Mouse (Mus musculus): ENCODE results near the gene Kansl1l. TPM values are rescaled to one million over a fixed set of nuclear protein-coding genes. Genes with fewer than 3 reads are reported as not detected.
A peak's percentile ranks its signal among the peaks of the same experiment; 100 is the strongest.

The Kansl1l gene
- total RNA-seq, 4 experiments from 2014 or later = 14.5 to 21.5 (median 18.3) TPM

DNA sequence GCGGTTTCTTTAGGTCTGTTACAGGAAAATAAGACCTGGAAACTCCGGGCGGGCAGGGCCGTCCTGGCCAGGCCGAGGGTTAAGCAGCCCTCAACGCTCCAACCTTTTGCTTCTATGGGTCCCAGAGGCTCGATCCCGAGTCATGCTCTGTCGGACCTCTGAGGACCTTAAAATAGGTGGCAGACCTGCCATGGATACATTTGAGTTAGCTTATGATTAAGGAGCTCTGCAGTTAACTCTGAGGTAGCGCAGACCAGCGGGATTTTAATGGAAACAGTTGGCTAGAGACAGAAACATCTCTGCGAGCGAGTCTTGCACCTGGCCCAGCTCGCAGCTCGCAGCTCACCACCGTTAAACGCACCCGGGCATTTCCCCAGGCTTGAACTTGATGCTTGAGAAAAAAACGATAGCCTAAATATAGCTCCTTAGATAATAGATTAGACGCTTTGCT is 528 bp upstream of the Kansl1l start:
- no peak for DNase-seq (ENCODE audit: low spot score in 2 of 2)

- DNase-seq (ENCODE audit: low spot score in 2 of 2) = peak; percentile 81 to 98
Measured at GRCm38 (mm10) chr1:66816837-66817452, 417 bp downstream of the Kansl1l start.

- peak; percentile 70 for DNase-seq (ENCODE audit: low spot score in 2 of 2)
Measured at GRCm38 (mm10) chr1:66815941-66816777, 1.2 kb downstream of the Kansl1l start.

GRCm38 (mm10) chr1:66814756-66815155 is 2.6 kb downstream of the Kansl1l start:
- DNase-seq (ENCODE audit: low spot score in 2 of 2) = no peak

DNA sequence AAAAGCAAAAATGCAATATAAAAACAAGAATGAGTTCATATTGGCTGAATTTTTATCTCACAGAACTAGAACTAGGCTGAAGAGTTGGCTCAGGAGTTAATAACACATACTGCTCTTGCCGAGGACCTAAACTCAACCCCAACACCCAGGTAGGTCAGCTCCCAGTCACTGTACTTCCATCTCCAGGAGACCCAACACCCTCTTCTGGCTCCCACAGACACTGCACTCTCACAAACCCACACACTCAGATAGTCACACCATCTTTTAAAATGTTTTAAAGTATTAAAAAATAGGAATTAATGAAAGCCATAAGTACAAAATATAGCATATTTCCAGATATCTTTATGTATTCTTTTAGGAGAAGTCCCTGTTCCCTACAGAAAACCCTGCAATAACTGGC is 4.2 kb downstream of the Kansl1l start:
- DNase-seq (ENCODE audit: low spot score in 2 of 2) = no peak

GRCm38 (mm10) chr1:66806821-66807220 is 10.5 kb downstream of the Kansl1l start:
- DNase-seq (ENCODE audit: low spot score in 2 of 2) = no peak

- no peak for DNase-seq (ENCODE audit: low spot score in 2 of 2)
Measured at GRCm38 (mm10) chr1:66805408-66805807, 12.0 kb downstream of the Kansl1l start.

DNA sequence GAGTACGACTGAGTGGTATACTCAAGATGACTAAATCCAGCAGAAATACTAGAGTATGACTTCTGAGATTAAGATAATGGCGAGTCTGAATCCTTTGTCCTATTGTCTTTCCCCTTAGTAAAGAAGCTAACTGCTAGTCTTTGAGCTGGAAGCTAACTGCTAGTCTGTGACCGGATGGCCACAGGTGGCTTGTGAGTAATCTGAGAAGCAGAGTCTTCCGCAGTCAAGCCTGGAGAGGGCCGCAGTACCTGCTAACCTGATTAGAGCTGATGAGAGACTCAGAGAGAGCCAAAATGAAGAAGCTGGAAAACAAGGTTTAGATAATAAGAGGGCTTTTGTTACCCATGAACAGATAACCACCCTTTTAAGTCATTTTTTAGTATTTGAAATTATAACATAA is 12.7 kb downstream of the Kansl1l start:
- DNase-seq (ENCODE audit: low spot score in 2 of 2) = no peak

DNA sequence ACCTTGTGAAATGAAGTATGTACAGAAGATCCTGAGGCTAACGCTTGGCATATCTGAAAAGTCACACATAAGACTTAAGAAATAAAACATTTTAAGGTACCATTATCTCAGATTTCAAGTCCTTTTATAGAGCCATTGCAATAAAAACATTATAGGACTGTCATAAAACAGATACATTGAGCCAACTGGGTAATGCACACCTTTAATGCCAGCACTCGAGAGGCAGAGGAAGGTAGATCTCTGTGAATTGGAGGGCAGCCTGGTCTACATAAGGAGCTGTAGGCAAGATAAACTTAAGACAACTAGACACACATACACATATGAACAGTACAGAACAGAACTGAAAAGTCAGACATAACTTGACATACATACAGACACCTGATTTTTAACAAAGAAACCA is 19.4 kb downstream of the Kansl1l start:
- no peak for DNase-seq (ENCODE audit: low spot score in 2 of 2)

GRCm38 (mm10) chr1:66792838-66793466 is 24.4 kb downstream of the Kansl1l start:
- DNase-seq (ENCODE audit: low spot score in 2 of 2) = no peak

- DNase-seq (ENCODE audit: low spot score in 2 of 2) = no peak
Measured at GRCm38 (mm10) chr1:66782296-66782695, 35.1 kb downstream of the Kansl1l start.

GRCm38 (mm10) chr1:66781027-66781426 is 36.3 kb downstream of the Kansl1l start:
- no peak for DNase-seq (ENCODE audit: low spot score in 2 of 2)

- no peak for DNase-seq (ENCODE audit: low spot score in 2 of 2)
Measured at GRCm38 (mm10) chr1:66778798-66779197, 38.6 kb downstream of the Kansl1l start.

- DNase-seq (ENCODE audit: low spot score in 2 of 2) = no peak
Measured at GRCm38 (mm10) chr1:66777878-66778277, 39.5 kb downstream of the Kansl1l start.

GRCm38 (mm10) chr1:66768764-66769163 is 48.6 kb downstream of the Kansl1l start:
- no peak for DNase-seq (ENCODE audit: low spot score in 2 of 2)

DNA sequence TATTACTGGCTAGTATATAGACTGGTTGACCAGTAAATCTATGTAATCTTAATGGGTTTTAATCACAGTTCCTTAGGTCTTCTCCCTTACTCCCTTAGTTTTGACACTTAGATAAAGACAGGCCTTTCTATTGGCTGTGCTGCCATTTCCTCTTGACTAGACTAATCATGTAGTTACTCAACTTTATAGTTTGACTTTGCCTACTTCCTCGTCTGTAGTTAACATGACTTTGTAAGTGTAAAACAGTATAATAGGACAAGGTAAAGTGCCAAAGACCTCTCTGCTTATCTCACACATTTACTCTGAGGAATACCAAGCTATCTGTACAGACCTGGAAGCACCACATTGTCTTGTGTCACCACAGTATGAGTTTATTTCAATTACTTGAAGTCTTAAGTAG is 86.8 kb downstream of the Kansl1l start:
- DNase-seq (ENCODE audit: low spot score in 2 of 2) = no peak

DNA sequence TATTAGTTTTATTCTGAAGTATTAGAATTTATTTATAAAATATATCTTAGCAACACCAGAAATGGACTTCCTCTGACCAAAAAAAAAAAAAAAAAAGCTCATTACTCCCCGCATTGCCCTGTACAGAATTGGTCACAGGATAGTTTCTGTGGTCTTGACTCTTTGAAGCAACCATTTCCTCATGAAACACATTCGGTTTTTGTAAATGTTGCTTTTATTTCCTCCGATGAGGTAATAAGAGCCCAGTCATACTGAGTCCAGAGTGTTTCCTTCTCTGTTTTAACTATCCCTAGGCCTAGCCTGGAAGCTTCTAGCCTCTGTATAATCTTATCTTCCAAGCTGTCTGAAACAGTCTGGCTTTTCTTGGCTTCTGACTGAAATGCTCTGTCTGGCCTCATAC is 104.5 kb downstream of the Kansl1l start:
- DNase-seq (ENCODE audit: low spot score in 2 of 2) = no peak

DNA sequence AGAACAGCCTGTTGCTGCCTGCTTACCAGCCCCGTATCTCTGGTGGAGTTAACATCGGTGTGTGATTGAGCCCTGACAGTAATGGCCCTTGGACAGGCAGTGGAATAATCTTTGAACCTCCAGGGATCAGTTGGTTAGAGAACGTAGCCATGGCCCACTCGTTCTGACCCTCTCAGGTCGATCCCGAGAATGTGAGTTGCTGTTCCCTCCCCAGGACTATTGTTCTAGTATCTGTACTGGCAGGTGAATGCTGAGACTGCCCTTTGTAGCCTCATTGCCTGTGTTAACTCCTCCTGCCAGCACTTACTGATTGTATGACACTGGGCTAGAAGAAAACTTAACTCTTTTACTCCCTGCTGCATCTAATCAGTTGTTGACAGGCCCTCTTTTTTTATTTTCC is 112.8 kb downstream of the Kansl1l start:
- no peak for DNase-seq (ENCODE audit: low spot score in 2 of 2)

GRCm38 (mm10) chr1:66702623-66703345 is 114.6 kb downstream of the Kansl1l start:
- DNase-seq (ENCODE audit: low spot score in 2 of 2) = no peak

- DNase-seq (ENCODE audit: low spot score in 2 of 2) = no peak
Measured at GRCm38 (mm10) chr1:66701576-66701940, 115.8 kb downstream of the Kansl1l start.

GRCm38 (mm10) chr1:66700693-66701575 is 116.4 kb downstream of the Kansl1l start, which contains the start of gene Rpe:
Rpe (plus strand) TSS chr1:66700831.
- peak; percentile 82 to 92 for DNase-seq (ENCODE audit: low spot score in 2 of 2)

All from left cerebral cortex, adult 8-10 months (tissue).